Mouse (Mus musculus): ENCODE data around the gene Ndufs3. TPM values are rescaled to one million over a fixed set of nuclear protein-coding genes. Genes with fewer than 3 reads are reported as not detected.
A peak's percentile ranks its signal among the peaks of the same experiment; 100 is the strongest.

Gene Ndufs3
- 100 to 1,000 TPM; 419 to 469 TPM for total RNA-seq (2021)
- long read RNA-seq, experiment 1, transcript Ndufs3-201 (7 exons, 1,046 nt): major isoform, 128 of 135 reads
- long read RNA-seq, experiment 1, partial matches to known transcripts: 1 of 135 reads
- long read RNA-seq, experiment 1, other reads (novel, unspliced or antisense): 6 of 135 reads
- long read RNA-seq, experiment 2, transcript Ndufs3-201 (7 exons, 1,046 nt): major isoform, 475 of 495 reads
- long read RNA-seq, experiment 2, partial matches to known transcripts: 5 of 495 reads
- long read RNA-seq, experiment 2, other reads (novel, unspliced or antisense): 12 of 495 reads

GRCm38 (mm10) chr2:90904076-90904855, at the start of gene Ndufs3, which contains the start of gene Kbtbd4:
TSS of gene Ndufs3 (minus strand) at chr2:90904827.
TSS of gene Kbtbd4 (plus strand) at chr2:90904740.
- peak; percentile 82 to 85 for DNase-seq (ENCODE audit: low spot score in 2 of 2)

- DNase-seq (ENCODE audit: low spot score in 2 of 2): no peak
Measured at GRCm38 (mm10) chr2:90953461-90953860, 48.8 kb upstream of the Ndufs3 start.

GRCm38 (mm10) chr2:90950582-90951194, 46.1 kb upstream of the Ndufs3 start:
- DNase-seq (ENCODE audit: low spot score in 2 of 2): no peak

GRCm38 (mm10) chr2:90950149-90950548, 45.5 kb upstream of the Ndufs3 start:
- no peak for DNase-seq (ENCODE audit: low spot score in 2 of 2)

GRCm38 (mm10) chr2:90941744-90942143, 37.1 kb upstream of the Ndufs3 start:
- no peak for DNase-seq (ENCODE audit: low spot score in 2 of 2)

GRCm38 (mm10) chr2:90940233-90941229, 35.9 kb upstream of the Ndufs3 start, which contains the start of gene Celf1:
TSS of gene Celf1 (plus strand) at chr2:90940382.
- peak; percentile 79 to 82 for DNase-seq (ENCODE audit: low spot score in 2 of 2)

GRCm38 (mm10) chr2:90939750-90940149, 35.1 kb upstream of the Ndufs3 start:
- no peak for DNase-seq (ENCODE audit: low spot score in 2 of 2)

- DNase-seq (ENCODE audit: low spot score in 2 of 2): no peak
Measured at GRCm38 (mm10) chr2:90938362-90938761, 33.7 kb upstream of the Ndufs3 start.

GRCm38 (mm10) chr2:90932273-90932672, 27.6 kb upstream of the Ndufs3 start:
- no peak for DNase-seq (ENCODE audit: low spot score in 2 of 2)

- no peak for DNase-seq (ENCODE audit: low spot score in 2 of 2)
Measured at GRCm38 (mm10) chr2:90931829-90932228, 27.2 kb upstream of the Ndufs3 start.

GRCm38 (mm10) chr2:90928566-90928965, 23.9 kb upstream of the Ndufs3 start:
- DNase-seq (ENCODE audit: low spot score in 2 of 2): no peak

GRCm38 (mm10) chr2:90922636-90923035, 18.0 kb upstream of the Ndufs3 start:
- no peak for DNase-seq (ENCODE audit: low spot score in 2 of 2)

- no peak for DNase-seq (ENCODE audit: low spot score in 2 of 2)
Measured at GRCm38 (mm10) chr2:90921178-90921577, 16.6 kb upstream of the Ndufs3 start.

GRCm38 (mm10) chr2:90917999-90918698, 13.5 kb upstream of the Ndufs3 start:
- DNase-seq (ENCODE audit: low spot score in 2 of 2): peak in 1 of 2 experiments; percentile 70

- DNase-seq (ENCODE audit: low spot score in 2 of 2): peak; percentile 74 to 75
Measured at GRCm38 (mm10) chr2:90917233-90917998, 12.8 kb upstream of the Ndufs3 start.

- DNase-seq (ENCODE audit: low spot score in 2 of 2): no peak
Measured at GRCm38 (mm10) chr2:90916560-90917232, 12.1 kb upstream of the Ndufs3 start.

- no peak for DNase-seq (ENCODE audit: low spot score in 2 of 2)
Measured at GRCm38 (mm10) chr2:90915516-90915915, 10.9 kb upstream of the Ndufs3 start.

- DNase-seq (ENCODE audit: low spot score in 2 of 2): peak in 1 of 2 experiments; percentile 31
Measured at GRCm38 (mm10) chr2:90913671-90914070, 9.0 kb upstream of the Ndufs3 start.
